Mouse (Mus musculus) kidney, postnatal 0 days (tissue): ENCODE measurements at regions not wholly inside any gene's neighbourhood (a gene's known extent, or its start where the extent isn't known, plus 50 kb on each side); places are given as distances from the start of the nearest gene placed in this dataset.

Experiments used
- ATAC-seq: fragments of 200-750 bp; cut with Nextera tagmentation; replicated peaks from 2 replicates; pipeline ENCODE4 v1.8.0; 2017; ENCODE audit warnings: low read depth, moderate number of reproducible peaks, moderate TSS enrichment, moderate library complexity; ENCODE audit not compliant: low FRiP score
- DNase-seq: peaks from one replicate; pipeline ENCODE4 v3.0.0-alpha.2; 2016; ENCODE audit warnings: low spot score
- H3K27ac ChIP-seq: fragments of 300-500 bp; sonication (generic); 2 replicates; pipeline ENCODE4 v1.5.1; 2014; ENCODE audit warnings: mild to moderate bottlenecking
- H3K27me3 ChIP-seq: fragments of 300-500 bp; sonication (generic); 2 replicates; pipeline ENCODE4 v1.6.1; 2014; ENCODE audit warnings: low read length, mixed read lengths; ENCODE audit not compliant: insufficient read depth
- H3K36me3 ChIP-seq: fragments of 300-500 bp; sonication (generic); 2 replicates; pipeline ENCODE4 v1.6.1; 2014; ENCODE audit warnings: low read length, mixed read lengths; ENCODE audit not compliant: insufficient read depth
- H3K4me1 ChIP-seq: fragments of 300-500 bp; sonication (generic); replicated peaks from 2 replicates; pipeline ENCODE4 v1.6.1; 2014; ENCODE audit warnings: antibody characterized with exemption, low read length, mixed read lengths; ENCODE audit not compliant: insufficient read depth
- H3K4me2 ChIP-seq: fragments of 300-500 bp; sonication (generic); 2 replicates; pipeline ENCODE4 v1.6.1; 2014; ENCODE audit warnings: mild to moderate bottlenecking, low read length, moderate library complexity, mixed read lengths
- H3K4me3 ChIP-seq: fragments of 300-500 bp; sonication (generic); replicated peaks from 2 replicates; pipeline ENCODE4 v1.5.1; 2014; ENCODE audit warnings: low read depth, low read length
- H3K9ac ChIP-seq: fragments of 300-500 bp; sonication (generic); 2 replicates; pipeline ENCODE4 v1.6.1; 2014; ENCODE audit warnings: low read depth, low read length
- H3K9me3 ChIP-seq: fragments of 300-500 bp; sonication (generic); replicated peaks from 2 replicates; pipeline ENCODE4 v1.6.1; 2016; ENCODE audit warnings: low read length, inconsistent platforms, mixed read lengths
- CTCF ChIP-seq: IDR thresholded peaks from 2 replicates; pipeline ENCODE4 v1.5.1; 2016; ENCODE audit warnings: antibody characterized with exemption, low read depth, mild to moderate bottlenecking, moderate library complexity
- WGBS: fragments of 180-500 bp; shearing (Covaris S2); extraction: QIAGEN DNeasy Blood & Tissue Kit; methylation state at CpG from one replicate; pipeline ENCODE4 v1.1.7; 2014; 5-methylcytosine and 5-hydroxymethylcytosine counted together

GRCm38 (mm10) chr2:143217760-143218358 lies 139.6 kb downstream of the Otor start:
- Histone ChIP-seq H3K4me1 (no peaks in the 10 kb centered on the region), H3K9ac (no peak overlapping the region), H3K9me3 (no peaks in the 10 kb centered on the region), H3K36me3 (no peaks in the 10 kb centered on the region), H3K4me3 (no peak overlapping the region), H3K27me3 (no peaks in the 10 kb centered on the region), H3K4me2 (no peak overlapping the region), H3K27ac (no peak overlapping the region)
- 47% methylated on average over 5 of the region's 5 CpGs for WGBS
- DNase-seq (peak; percentile 1), ATAC-seq (no peak)
- no peak for TF ChIP-seq CTCF

DNA sequence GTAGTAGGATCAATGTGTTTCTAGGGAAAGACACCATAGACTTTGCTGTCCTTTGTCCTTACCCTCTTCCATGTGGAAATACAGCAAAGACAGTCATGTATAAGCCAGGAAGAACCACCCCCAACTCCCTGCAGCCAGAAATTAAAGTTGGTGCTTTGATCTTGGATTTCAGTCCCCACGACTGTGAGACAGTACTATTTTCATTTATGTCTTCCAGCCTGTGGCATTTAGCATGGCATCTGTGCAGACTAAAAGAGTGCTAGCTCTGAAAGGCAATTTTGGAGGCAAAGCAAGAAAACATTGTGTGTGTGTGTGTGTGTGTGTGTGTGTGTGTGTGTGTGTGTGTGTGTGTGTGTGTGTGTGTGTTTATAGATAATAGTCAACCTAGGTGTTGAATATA lies 144.1 kb downstream of the Otor start:
- WGBS: 61% methylated on average over 1 of the region's 1 CpGs
- H3K4me3 ChIP-seq: no peak overlapping the region

DNA sequence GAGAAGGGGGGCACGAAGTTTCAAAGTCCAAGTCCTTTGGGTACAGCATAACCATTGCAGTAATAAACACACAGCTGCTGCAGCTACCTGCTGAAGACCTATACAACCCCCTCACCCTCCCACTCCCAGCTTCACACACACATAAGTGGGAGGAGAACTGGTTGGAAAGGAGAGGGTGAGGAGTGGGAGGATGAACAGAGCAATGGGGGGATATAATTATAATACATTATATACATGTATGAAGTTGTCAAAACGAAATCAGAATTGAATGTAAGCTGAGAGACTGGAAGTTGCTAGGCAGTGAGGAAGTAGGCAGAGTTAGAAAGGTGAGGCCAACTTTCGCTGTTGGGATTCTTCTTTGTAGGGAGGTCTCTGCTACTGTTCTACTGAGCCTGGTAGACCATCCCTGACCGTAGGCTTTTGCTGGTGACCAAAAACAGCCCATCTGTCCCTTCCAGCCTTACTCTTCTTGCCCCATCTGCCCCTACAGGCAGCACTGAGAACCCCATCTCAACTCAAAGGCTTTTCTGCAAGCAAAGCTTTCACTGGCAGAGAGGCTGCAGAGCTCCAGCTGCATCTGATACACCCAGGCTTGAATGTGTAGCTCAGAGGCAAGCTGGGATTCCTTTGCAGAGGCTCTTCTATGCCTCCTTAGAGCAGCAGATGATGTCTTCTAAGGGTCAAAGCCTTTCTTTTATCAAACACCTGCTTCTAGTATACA lies 146.3 kb downstream of the Otor start:
- Histone ChIP-seq H3K4me1 (no peaks in the 10 kb centered on the region), H3K4me2 (no peak overlapping the region), H3K9ac (no peak overlapping the region), H3K4me3 (no peak overlapping the region), H3K36me3 (no peaks in the 10 kb centered on the region), H3K27me3 (no peaks in the 10 kb centered on the region), H3K27ac (no peak overlapping the region), H3K9me3 (no peaks in the 10 kb centered on the region)
- TF ChIP-seq CTCF: no peak
- ATAC-seq (no peak), DNase-seq (no peak)
- 65% methylated on average over 4 of the region's 4 CpGs for WGBS

More for the DNA sequence above, 144.1 kb downstream of the Otor start:
- no peaks in the 10 kb centered on the region for H3K4me1 ChIP-seq
- no peak for ATAC-seq
- no peak overlapping the region for H3K9ac ChIP-seq
- H3K36me3 ChIP-seq: no peaks in the 10 kb centered on the region
- DNase-seq: no peak
- no peak overlapping the region for H3K27ac ChIP-seq
- no peaks in the 10 kb centered on the region for H3K9me3 ChIP-seq
- no peaks in the 10 kb centered on the region for H3K27me3 ChIP-seq
- TF ChIP-seq CTCF: no peak
- H3K4me2 ChIP-seq: no peak overlapping the region

DNA sequence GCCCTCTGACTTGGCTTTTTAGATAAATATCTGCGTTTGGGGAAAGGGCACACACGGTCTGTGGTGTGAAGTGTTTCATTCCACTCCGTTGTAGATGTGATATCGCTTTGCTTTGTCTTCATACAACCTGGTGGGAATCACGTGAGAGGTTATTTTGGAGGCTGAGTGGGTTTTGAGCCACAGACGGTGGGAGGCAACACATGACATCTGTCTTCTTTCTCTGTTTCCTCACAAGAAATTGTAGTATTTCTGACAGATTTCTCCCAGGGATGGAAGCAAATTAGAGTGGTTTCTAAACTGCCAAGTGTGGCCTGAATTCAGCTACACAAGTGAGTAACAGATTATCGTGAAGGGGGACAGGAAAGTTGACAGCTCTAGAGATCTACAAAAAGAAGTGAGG lies 155.5 kb downstream of the Otor start:
- Histone ChIP-seq H3K4me3 (no peak overlapping the region), H3K27ac (no peak overlapping the region), H3K9me3 (no peaks in the 10 kb centered on the region), H3K27me3 (no peaks in the 10 kb centered on the region), H3K9ac (no peak overlapping the region), H3K36me3 (no peaks in the 10 kb centered on the region), H3K4me2 (no peak overlapping the region), H3K4me1 (no peaks in the 10 kb centered on the region)
- no peak for DNase-seq
- 75% methylated on average over 7 of the region's 7 CpGs for WGBS
- no peak for TF ChIP-seq CTCF
- ATAC-seq: no peak

DNA sequence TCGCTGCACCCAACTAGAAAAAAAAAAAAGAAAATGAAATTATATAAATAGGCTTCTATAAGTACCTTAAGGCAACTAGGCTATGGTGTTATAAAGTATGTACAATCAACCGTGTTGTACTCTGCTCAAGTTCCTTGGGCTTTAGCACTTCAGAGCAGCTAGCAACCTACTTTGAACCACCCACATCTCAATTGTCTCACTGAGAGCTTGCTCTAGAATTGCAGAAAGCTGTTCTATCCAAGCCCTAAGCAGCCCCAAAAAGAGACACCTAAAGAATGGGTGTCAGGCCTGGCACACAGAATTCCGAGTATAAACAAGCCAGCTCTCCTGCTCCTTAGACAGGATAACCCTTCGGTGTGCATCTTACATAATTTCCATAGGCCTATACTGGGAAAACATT lies 162.0 kb downstream of the Otor start:
- Histone ChIP-seq H3K4me2 (no peak overlapping the region), H3K27ac (no peak overlapping the region), H3K4me1 (no peaks in the 10 kb centered on the region), H3K9me3 (no peaks in the 10 kb centered on the region), H3K9ac (no peak overlapping the region), H3K4me3 (no peak overlapping the region), H3K36me3 (no peaks in the 10 kb centered on the region), H3K27me3 (no peaks in the 10 kb centered on the region)
- TF ChIP-seq CTCF: no peak
- no peak for ATAC-seq
- WGBS: 79% methylated on average over 4 of the region's 4 CpGs
- DNase-seq: no peak

- Histone ChIP-seq H3K9ac (no peak overlapping the region), H3K9me3 (no peaks in the 10 kb centered on the region), H3K4me2 (no peak overlapping the region), H3K4me3 (no peak overlapping the region), H3K4me1 (no peaks in the 10 kb centered on the region), H3K27me3 (no peaks in the 10 kb centered on the region), H3K27ac (no peak overlapping the region), H3K36me3 (no peaks in the 10 kb centered on the region)
- no peak for ATAC-seq
- WGBS: 86% methylated on average over 3 of the region's 3 CpGs
- no peak for TF ChIP-seq CTCF
- DNase-seq: no peak
Observed at GRCm38 (mm10) chr2:143243741-143244140, 165.5 kb downstream of the Otor start.
